Mouse (Mus musculus) CH12.LX (cell line): ENCODE measurements at regions not wholly inside any gene's neighbourhood (a gene's known extent, or its start where the extent isn't known, plus 50 kb on each side); places are given as distances from the start of the nearest gene placed in this dataset.

ENCODE experiments used
- DNase-seq: peaks from one replicate; pipeline ENCODE4 v3.0.0-alpha.2; 2013; ENCODE audit errors: extremely low read depth
- H3K27ac ChIP-seq: 2 replicates; pipeline ENCODE4 v1.5.1; 2012; ENCODE audit warnings: low read depth, mild to moderate bottlenecking, control low read depth, moderate library complexity; ENCODE audit not compliant: insufficient read depth
- H3K27me3 ChIP-seq: replicated peaks from 2 replicates; pipeline ENCODE3; 2012; ENCODE audit warnings: inconsistent platforms
- H3K36me3 ChIP-seq, 2 experiments: replicated peaks in 1 of 2; 2 replicates each; pipeline versions ENCODE3 to v1.6.1; 2012; ENCODE audit warnings: inconsistent platforms in 1 of 2, low read length in 1 of 2, mild to moderate bottlenecking in 1 of 2, mixed read lengths in 1 of 2, moderate library complexity in 1 of 2; ENCODE audit not compliant: control insufficient read depth in 1 of 2, insufficient read depth in 1 of 2
- H3K4me1 ChIP-seq, 2 experiments: 2 replicates each; pipeline ENCODE4 v1.6.1; 2012; ENCODE audit warnings: inconsistent platforms in 1 of 2, moderate library complexity in 1 of 2; ENCODE audit not compliant: insufficient read depth in 2 of 2, control insufficient read depth in 1 of 2
- H3K4me2 ChIP-seq: 2 replicates; pipeline ENCODE4 v1.6.1; 2012; ENCODE audit warnings: low read depth, mild to moderate bottlenecking, control low read depth; ENCODE audit not compliant: poor library complexity, insufficient read depth, severe bottlenecking
- H3K4me3 ChIP-seq, 3 experiments: fragments of 150-350 bp in 1 of 3; sonication (generic) in 1 of 3; replicated peaks in 1 of 3; 2 replicates each; pipeline versions ENCODE3 to v1.5.1; 2011 to 2012; ENCODE audit warnings: low read depth in 2 of 3, low read length in 2 of 3, mild to moderate bottlenecking in 2 of 3, moderate library complexity in 2 of 3, control low read depth in 1 of 3, improper control_type of control experiment in 1 of 3, inconsistent platforms in 1 of 3, mixed read lengths in 1 of 3; ENCODE audit not compliant: poor library complexity in 1 of 3
- H3K79me2 ChIP-seq: replicated peaks from 2 replicates; pipeline ENCODE4 v1.6.1; 2012; ENCODE audit warnings: mild to moderate bottlenecking, moderate library complexity; ENCODE audit not compliant: control insufficient read depth, poor library complexity, insufficient read depth, severe bottlenecking; ENCODE audit errors: extremely low read depth
- H3K9ac ChIP-seq: 2 replicates; pipeline ENCODE4 v1.6.1; 2012; ENCODE audit warnings: low read depth, mild to moderate bottlenecking, control low read depth, moderate library complexity; ENCODE audit not compliant: insufficient read depth
- H3K9me3 ChIP-seq: replicated peaks from 2 replicates; pipeline ENCODE3; 2012; ENCODE audit warnings: low read length, inconsistent platforms, mixed read lengths
- BHLHE40 ChIP-seq: IDR thresholded peaks from 2 replicates; pipeline ENCODE4 v1.6.1; 2011; ENCODE audit warnings: mild to moderate bottlenecking, low read depth, low read length, improper control_type of control experiment
- CHD1 ChIP-seq: IDR thresholded peaks from 2 replicates; pipeline ENCODE4 v1.6.1; 2012; ENCODE audit warnings: low read depth, low read length, improper control_type of control experiment, inconsistent platforms
- CTCF ChIP-seq, 2 experiments: IDR thresholded peaks in 1 of 2; conservative IDR thresholded peaks in 1 of 2; 2 replicates each; pipeline ENCODE4 v1.5.1; 2011 to 2012; ENCODE audit warnings: low read depth in 2 of 2, low read length in 2 of 2, improper control_type of control experiment in 1 of 2, inconsistent platforms in 1 of 2, mild to moderate bottlenecking in 1 of 2, moderate library complexity in 1 of 2
- EP300 ChIP-seq: IDR thresholded peaks from 2 replicates; pipeline ENCODE4 v1.6.1; 2011; ENCODE audit warnings: low read length, improper control_type of control experiment
- GABPA ChIP-seq: IDR thresholded peaks from 2 replicates; pipeline ENCODE4 v1.6.1; 2012; ENCODE audit warnings: low read depth, low read length, improper control_type of control experiment, inconsistent platforms; ENCODE audit not compliant: insufficient replicate concordance
- HCFC1 ChIP-seq: IDR thresholded peaks from 2 replicates; pipeline ENCODE4 v1.6.1; 2012; ENCODE audit warnings: low read depth, mild to moderate bottlenecking, inconsistent platforms, low read length, improper control_type of control experiment
- JUND ChIP-seq: conservative IDR thresholded peaks from 2 replicates; pipeline ENCODE4 v1.6.1; 2011; ENCODE audit warnings: low read depth, low read length, improper control_type of control experiment
- KAT2A ChIP-seq: IDR thresholded peaks from 2 replicates; pipeline ENCODE4 v1.6.1; 2012; ENCODE audit warnings: low read length, improper control_type of control experiment, inconsistent platforms; ENCODE audit not compliant: insufficient replicate concordance
- MAFK ChIP-seq: IDR thresholded peaks from 2 replicates; pipeline ENCODE4 v1.6.1; 2011; ENCODE audit warnings: low read length, improper control_type of control experiment; ENCODE audit not compliant: insufficient replicate concordance
- MAZ ChIP-seq: IDR thresholded peaks from 2 replicates; pipeline ENCODE4 v1.6.1; 2012; ENCODE audit warnings: low read depth, mild to moderate bottlenecking, inconsistent platforms, low read length, improper control_type of control experiment, moderate library complexity
- MXI1 ChIP-seq: IDR thresholded peaks from 2 replicates; pipeline ENCODE4 v1.6.1; 2011; ENCODE audit warnings: mild to moderate bottlenecking, low read depth, low read length, improper control_type of control experiment
- NELFE ChIP-seq: IDR thresholded peaks from 2 replicates; pipeline ENCODE4 v1.6.1; 2011; ENCODE audit warnings: low read depth, low read length, improper control_type of control experiment
- NRF1 ChIP-seq: IDR thresholded peaks from 2 replicates; pipeline ENCODE4 v1.6.1; 2014; ENCODE audit warnings: low read depth, mild to moderate bottlenecking, inconsistent platforms, low read length, improper control_type of control experiment, moderate library complexity
- POLR2AphosphoS2 ChIP-seq: IDR thresholded peaks from 2 replicates; pipeline ENCODE4 v1.6.1; 2011; ENCODE audit warnings: low read depth, low read length, improper control_type of control experiment
- TBP ChIP-seq: conservative IDR thresholded peaks from 2 replicates; pipeline ENCODE4 v1.6.1; 2011; ENCODE audit warnings: low read depth, low read length, improper control_type of control experiment
- TCF12 ChIP-seq: IDR thresholded peaks from 2 replicates; pipeline ENCODE4 v1.6.1; 2014; ENCODE audit warnings: low read depth, mild to moderate bottlenecking, inconsistent platforms, low read length, improper control_type of control experiment
- USF2 ChIP-seq: conservative IDR thresholded peaks from 2 replicates; pipeline ENCODE4 v1.6.1; 2011; ENCODE audit warnings: low read depth, low read length, improper control_type of control experiment
- ZC3H11A ChIP-seq: IDR thresholded peaks from 2 replicates; pipeline ENCODE4 v1.6.1; 2012; ENCODE audit warnings: low read depth, mild to moderate bottlenecking, inconsistent platforms, low read length, improper control_type of control experiment
- ZKSCAN1 ChIP-seq: IDR thresholded peaks from 2 replicates; pipeline ENCODE4 v1.6.1; 2012; ENCODE audit warnings: low read depth, inconsistent platforms, low read length, improper control_type of control experiment, borderline replicate concordance
- ZMIZ1 ChIP-seq: IDR thresholded peaks from 2 replicates; pipeline ENCODE4 v1.6.1; 2012; ENCODE audit warnings: low read depth, mild to moderate bottlenecking, inconsistent platforms, low read length, improper control_type of control experiment
- ZNF384 ChIP-seq: IDR thresholded peaks from 2 replicates; pipeline ENCODE4 v1.6.1; 2012; ENCODE audit warnings: low read depth, low read length, improper control_type of control experiment, inconsistent platforms
- dilution Hi-C: fragments of 300-500 bp; cut with MboI; formaldehyde crosslinking; loops from 2 replicates; pipeline ENCODE4 v1.14.3; 2020; ENCODE audit warnings: low sequenced_read_pairs; ENCODE audit not compliant: extremely low pct_unique_long_range_greater_than_20kb, extremely low pct_ligation_motif_present
- in situ Hi-C: fragments of 300-500 bp; cut with MboI; formaldehyde crosslinking; loops from 3 replicates; pipeline ENCODE4 v1.14.3; 2019; ENCODE audit warnings: low sequenced_read_pairs, low pct_ligation_motif_present, low pct_unique_long_range_greater_than_20kb, mixed read lengths

GRCm38 (mm10) chr2:170668497-170668896, 63.1 kb upstream of the Dok5 start:
- H3K79me2 ChIP-seq = no peaks in the 10 kb centered on the region
- H3K9me3 ChIP-seq = peaks cover 85% of the 10 kb centered on the region
- dilution Hi-C loops (no loop called here), in situ Hi-C loops (no loop called here)
- no peaks in the 10 kb centered on the region for H3K36me3 ChIP-seq
- H3K4me3 ChIP-seq = no peak overlapping the region
- no peak overlapping the region for H3K4me2 ChIP-seq
- no peaks in the 10 kb centered on the region for H3K4me1 ChIP-seq
- no peak overlapping the region for H3K27ac ChIP-seq
- no peaks in the 10 kb centered on the region for H3K27me3 ChIP-seq
- no peak overlapping the region for H3K9ac ChIP-seq
- no peak for DNase-seq
- no peak for TF ChIP-seq EP300
- TF ChIP-seq MAFK = no peak
- TF ChIP-seq GABPA = no peak
- TF ChIP-seq BHLHE40 = no peak
- TF ChIP-seq JUND = no peak
- no peak for TF ChIP-seq ZMIZ1
- TF ChIP-seq POLR2AphosphoS2 = no peak
- TF ChIP-seq NRF1 = no peak
- TF ChIP-seq NELFE = no peak
- no peak for TF ChIP-seq CHD1
- no peak for TF ChIP-seq ZKSCAN1
- no peak for TF ChIP-seq ZC3H11A

- Histone ChIP-seq H3K27ac (no peak overlapping the region), H3K4me3 (no peak overlapping the region), H3K9me3 (peaks cover 85% of the 10 kb centered on the region), H3K27me3 (no peaks in the 10 kb centered on the region), H3K79me2 (no peaks in the 10 kb centered on the region), H3K9ac (no peak overlapping the region), H3K36me3 (no peaks in the 10 kb centered on the region), H3K4me2 (no peak overlapping the region), H3K4me1 (no peaks in the 10 kb centered on the region)
- in situ Hi-C loops = no loop called here
- dilution Hi-C loops = no loop called here
- no peak for DNase-seq
- TF ChIP-seq TCF12 (no peak), MXI1 (no peak), BHLHE40 (no peak), GABPA (no peak), USF2 (no peak), HCFC1 (no peak), TBP (no peak), JUND (no peak), MAZ (no peak), POLR2AphosphoS2 (no peak), ZKSCAN1 (no peak), MAFK (no peak), KAT2A (no peak), ZNF384 (no peak), CTCF (conservative IDR thresholded peaks at IDR 0.05 in 1 of 2, IDR thresholded peaks at IDR 0.05 in 1 of 2; ENCODE audit: low read depth in 2 of 2, low read length in 2 of 2) (no peak)
Measured at GRCm38 (mm10) chr2:170662069-170662980, 60.5 kb upstream of the 4930470P17Rik start.
